11 mouse cellular contexts compared by ENCODE assay signal in genomic region chr10:17416121-17416520, GRCm38 (mm10).
"Had no signal": no experiment of that assay in that cellular context is flagged by ENCODE, and none has a peak within 500 bp of the region (broad histone marks: within the 10 kb centered on the region; RNA-seq: fewer than 3 reads in every experiment).

No protein-coding gene starts in this region.

- DNase-seq: kidney, adult 11 months; kidney, postnatal 10 days; lung, adult 2 months; lung, postnatal 36 days; thymus, postnatal 14 days had no signal

- ATAC-seq: lung, postnatal 0 days; midbrain, embryonic 16.5 days had no signal

- H3K36me3 ChIP-seq: limb, embryonic 10.5 days; liver, embryonic 15.5 days; midbrain, embryonic 12.5 days; neural tube, embryonic 13.5 days had no signal

- H3K27me3 ChIP-seq: liver, embryonic 15.5 days; midbrain, embryonic 12.5 days; neural tube, embryonic 13.5 days had no signal
